Mouse (Mus musculus): ENCODE data around the gene Ovch2. TPM values are rescaled to one million over a fixed set of nuclear protein-coding genes. Genes with fewer than 3 reads are reported as not detected.
"Not testable (repeated sequence)": the region's sequence is repeated elsewhere in the genome, so short reads cannot be mapped to it uniquely, and the experiment has no call there.

The Ovch2 gene
- total RNA-seq (2017) = not detected in 2 replicates

DNA sequence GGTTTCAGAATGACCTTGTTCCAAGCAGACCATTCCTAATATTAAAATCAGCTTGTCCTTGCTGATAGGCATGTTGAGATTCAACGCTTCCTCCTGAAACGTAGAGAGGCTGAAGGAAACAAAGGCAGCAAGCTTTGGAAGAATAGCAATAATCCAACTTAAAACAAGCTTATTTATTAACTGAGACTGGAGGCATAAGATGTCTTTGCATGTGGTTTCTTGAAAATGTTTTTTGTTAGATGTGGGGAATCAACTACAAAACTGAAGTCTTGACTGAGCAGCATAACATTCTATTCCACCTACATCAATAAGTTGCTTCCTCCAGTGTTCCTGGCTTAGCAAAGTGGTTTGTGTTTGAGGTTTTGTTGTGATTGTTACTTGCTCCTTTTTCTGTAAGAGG, at the start of gene Ovch2:
Gene Ovch2, minus strand, starts transcription at position 101 of the 400 bp plus-strand sequence.
- ATAC-seq (replicated peaks in 1 of 2; ENCODE audit: insufficient read depth in 1 of 2, low FRiP score in 2 of 2, low TSS enrichment in 1 of 2, low read depth in 1 of 2, poor library complexity in 2 of 2, severe bottlenecking in 2 of 2) = no peak

DNA sequence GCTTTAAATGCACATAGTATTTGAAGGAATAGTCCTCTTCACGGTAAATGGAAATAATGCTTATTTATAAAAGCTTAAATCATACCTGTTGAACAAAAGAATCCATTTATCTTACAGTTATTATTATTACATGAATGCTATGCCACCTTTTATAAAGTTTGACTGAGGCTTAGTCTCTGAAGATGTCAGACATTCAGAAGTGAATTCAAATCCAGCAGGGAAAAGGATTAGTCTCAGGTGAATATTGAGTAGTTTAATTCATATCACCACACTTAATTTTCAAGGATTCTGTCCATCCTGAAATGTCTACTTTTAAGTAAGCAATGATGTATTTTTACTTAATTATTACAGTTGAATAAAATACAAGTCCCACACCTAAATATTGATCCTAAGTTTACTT, 46.4 kb upstream of the Ovch2 start, which contains the start of gene Olfr470:
Gene Olfr470, minus strand, starts transcription at position 101 of the 400 bp plus-strand sequence.
- not testable (repeated sequence) for ATAC-seq (replicated peaks in 1 of 2; ENCODE audit: insufficient read depth in 1 of 2, low FRiP score in 2 of 2, low TSS enrichment in 1 of 2, low read depth in 1 of 2, poor library complexity in 2 of 2, severe bottlenecking in 2 of 2)

DNA sequence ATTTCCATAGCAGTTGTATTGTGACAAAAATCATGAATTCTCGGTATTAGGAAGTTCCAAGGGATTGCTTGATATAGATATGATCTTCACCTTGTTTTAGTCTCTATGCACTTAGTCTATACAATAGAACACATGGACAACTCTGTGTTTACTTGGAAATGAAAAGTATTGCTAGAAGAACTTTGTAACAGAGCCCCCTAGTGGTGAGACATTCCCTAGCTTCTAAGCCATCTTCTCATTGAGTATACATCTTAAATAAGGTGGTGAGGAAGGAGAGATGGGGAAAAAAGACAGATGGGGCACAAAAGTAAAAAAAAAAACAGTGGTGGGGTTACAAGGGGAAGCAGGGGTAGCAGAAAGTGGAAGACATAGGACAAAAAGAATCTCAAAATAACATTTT, 40.7 kb upstream of the Ovch2 start:
- ATAC-seq (replicated peaks in 1 of 2; ENCODE audit: insufficient read depth in 1 of 2, low FRiP score in 2 of 2, low TSS enrichment in 1 of 2, low read depth in 1 of 2, poor library complexity in 2 of 2, severe bottlenecking in 2 of 2) = peak in 1 of 2 experiments; percentile 51; a peak in 2 of 4 replicates

DNA sequence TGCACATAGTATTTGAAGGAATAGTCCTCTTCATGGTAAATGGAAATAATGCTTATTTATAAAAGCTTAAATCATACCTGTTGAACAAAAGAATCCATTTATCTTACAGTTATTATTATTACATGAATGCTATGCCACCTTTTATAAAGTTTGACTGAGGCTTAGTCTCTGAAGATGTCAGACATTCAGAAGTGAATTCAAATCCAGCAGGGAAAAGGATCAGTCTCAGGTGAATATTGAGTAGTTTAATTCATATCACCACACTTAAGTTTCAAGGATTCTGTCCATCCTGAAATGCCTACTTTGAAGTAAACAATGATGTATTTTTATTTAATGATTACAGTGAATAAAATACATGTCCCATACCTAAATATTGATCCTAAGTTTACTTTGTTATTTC, 24.4 kb upstream of the Ovch2 start, which contains the start of gene Olfr469:
Gene Olfr469, minus strand, starts transcription at position 101 of the 400 bp plus-strand sequence.
- ATAC-seq (replicated peaks in 1 of 2; ENCODE audit: insufficient read depth in 1 of 2, low FRiP score in 2 of 2, low TSS enrichment in 1 of 2, low read depth in 1 of 2, poor library complexity in 2 of 2, severe bottlenecking in 2 of 2) = not testable (repeated sequence)

DNA sequence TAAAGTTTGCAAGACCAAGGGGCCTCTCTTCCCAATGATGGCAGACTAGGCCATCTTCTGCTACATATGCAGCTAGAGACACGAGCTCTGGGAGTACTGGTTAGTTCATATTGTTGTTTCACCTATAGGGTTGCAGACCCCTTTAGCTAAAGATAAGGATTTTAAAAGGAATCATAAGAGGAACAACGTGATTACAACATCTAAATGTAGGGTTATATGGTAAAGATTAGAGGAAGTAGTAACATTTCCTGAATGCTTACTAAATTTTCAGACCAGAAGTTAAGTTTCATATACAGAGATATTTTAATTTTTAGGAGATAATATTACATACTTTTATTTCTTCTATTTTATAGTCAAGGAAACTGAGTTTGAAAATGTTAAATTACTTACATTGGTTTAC, 22.9 kb upstream of the Ovch2 start:
- ATAC-seq (replicated peaks in 1 of 2; ENCODE audit: insufficient read depth in 1 of 2, low FRiP score in 2 of 2, low TSS enrichment in 1 of 2, low read depth in 1 of 2, poor library complexity in 2 of 2, severe bottlenecking in 2 of 2) = not testable (repeated sequence)

DNA sequence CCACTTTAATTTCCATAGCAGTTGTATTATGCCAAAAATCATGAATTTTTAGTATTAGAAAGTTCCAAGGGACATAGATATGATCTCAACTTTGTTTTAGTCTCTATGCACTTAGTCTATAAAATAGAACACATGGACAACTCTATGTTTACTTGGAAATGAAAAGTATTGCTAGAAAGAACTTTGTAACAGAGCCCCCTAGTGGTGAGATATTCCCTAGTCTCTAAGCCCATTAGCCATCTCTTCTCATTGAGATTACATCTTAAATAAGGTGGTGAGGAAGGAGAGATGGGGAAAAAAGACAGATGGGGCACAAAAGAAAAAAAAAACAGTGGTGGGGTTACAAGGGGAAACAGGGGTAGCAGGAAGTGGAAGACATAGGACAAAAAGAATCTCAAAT, 18.4 kb upstream of the Ovch2 start:
- ATAC-seq (replicated peaks in 1 of 2; ENCODE audit: insufficient read depth in 1 of 2, low FRiP score in 2 of 2, low TSS enrichment in 1 of 2, low read depth in 1 of 2, poor library complexity in 2 of 2, severe bottlenecking in 2 of 2) = 0 out of 4 replicates have a peak, but pooled peaks of 1 of the 2 experiments have one; percentile 27

DNA sequence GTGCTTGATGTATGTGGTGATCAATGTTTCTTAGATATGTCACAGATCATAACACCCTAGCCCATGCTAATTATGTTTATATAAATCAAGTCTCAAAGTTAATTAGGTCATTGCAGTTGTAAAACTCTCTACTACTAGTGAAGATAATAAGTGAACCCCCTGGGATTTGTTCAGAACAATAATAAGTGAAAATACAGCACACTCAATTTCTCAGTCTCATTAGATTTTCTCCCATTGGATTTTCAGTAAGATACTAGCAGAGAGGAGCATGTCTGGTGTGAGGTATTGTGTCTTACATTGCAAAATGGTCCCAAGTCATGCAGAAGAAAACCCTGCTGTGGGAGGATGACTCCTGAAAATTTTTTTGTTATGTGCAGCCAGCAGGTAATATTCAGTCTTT, 11.0 kb upstream of the Ovch2 start, which contains the start of gene Olfr467:
Gene Olfr467, plus strand, starts transcription at position 301 of the 400 bp plus-strand sequence.
- ATAC-seq (replicated peaks in 1 of 2; ENCODE audit: insufficient read depth in 1 of 2, low FRiP score in 2 of 2, low TSS enrichment in 1 of 2, low read depth in 1 of 2, poor library complexity in 2 of 2, severe bottlenecking in 2 of 2) = no peak

DNA sequence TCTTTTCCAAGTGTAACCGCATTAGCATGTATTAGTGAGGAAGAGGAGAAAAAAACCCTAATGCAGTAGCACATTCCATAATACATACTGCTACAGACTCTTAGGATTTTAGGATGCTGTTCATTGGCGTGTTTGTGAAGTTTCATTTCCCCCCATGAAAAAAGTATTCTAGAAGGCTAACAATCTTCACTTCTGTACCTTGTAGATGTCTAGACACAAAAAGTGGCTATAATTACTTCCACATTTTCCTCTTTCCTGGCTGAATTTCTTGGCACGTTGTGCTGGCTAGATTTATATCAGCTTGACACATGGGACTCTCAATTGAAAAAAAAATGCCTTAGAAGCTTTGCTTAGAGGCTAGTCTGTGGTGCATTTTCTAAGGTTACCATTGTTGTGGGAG, 1.1 kb upstream of the Ovch2 start:
- no peak for ATAC-seq (replicated peaks in 1 of 2; ENCODE audit: insufficient read depth in 1 of 2, low FRiP score in 2 of 2, low TSS enrichment in 1 of 2, low read depth in 1 of 2, poor library complexity in 2 of 2, severe bottlenecking in 2 of 2)

DNA sequence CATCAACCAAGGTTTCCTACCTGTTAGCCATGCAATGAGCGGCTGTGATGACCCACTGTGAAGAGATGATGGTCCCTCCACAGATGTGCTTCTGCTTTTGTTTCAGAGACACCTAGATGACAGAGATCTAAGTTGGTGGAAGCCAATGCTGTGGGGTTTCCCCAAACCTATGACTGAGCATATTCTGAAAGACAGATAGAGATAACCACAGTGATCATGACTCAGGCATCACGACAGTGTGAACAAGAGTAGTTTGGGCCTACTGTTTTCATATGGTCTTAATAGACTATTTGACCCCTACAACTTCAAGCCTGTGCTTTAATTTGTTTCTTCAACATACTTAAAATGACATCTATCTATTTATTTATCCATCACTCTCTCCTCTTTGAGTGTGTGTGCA, 4.5 kb downstream of the Ovch2 start:
- ATAC-seq (replicated peaks in 1 of 2; ENCODE audit: insufficient read depth in 1 of 2, low FRiP score in 2 of 2, low TSS enrichment in 1 of 2, low read depth in 1 of 2, poor library complexity in 2 of 2, severe bottlenecking in 2 of 2) = no peak

DNA sequence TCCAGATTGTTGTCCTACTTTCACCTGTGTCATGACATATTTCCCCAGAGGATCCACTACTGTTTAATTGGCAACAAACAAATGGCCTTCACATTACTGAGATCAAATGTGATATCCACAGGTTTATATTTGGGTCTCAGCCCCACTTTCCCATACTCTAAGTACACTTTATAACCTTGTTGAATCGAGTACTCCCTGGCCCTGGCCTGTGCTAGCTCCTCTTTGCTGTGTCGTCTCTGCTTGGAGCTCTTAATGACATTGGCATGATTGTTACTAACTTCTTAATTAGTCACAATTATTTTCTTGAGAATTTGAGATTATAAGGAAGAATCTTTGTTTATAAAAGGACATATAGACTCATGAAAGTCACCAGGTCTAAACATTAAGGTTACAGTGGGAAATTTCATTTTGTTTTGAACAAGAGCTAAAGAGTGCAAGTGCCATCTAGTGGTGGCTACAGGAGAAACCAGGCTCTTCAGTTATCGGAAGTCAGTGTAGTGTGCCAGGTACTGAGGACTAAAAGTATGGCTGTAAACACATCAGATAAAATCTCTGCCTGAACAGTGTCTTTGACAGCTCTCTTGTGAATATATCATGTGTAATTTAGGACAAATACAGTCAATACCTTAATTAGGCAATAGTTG, 12.9 kb downstream of the Ovch2 start:
- peak; percentile 62 to 74; a peak in 2 of 4 replicates for ATAC-seq (replicated peaks in 1 of 2; ENCODE audit: insufficient read depth in 1 of 2, low FRiP score in 2 of 2, low TSS enrichment in 1 of 2, low read depth in 1 of 2, poor library complexity in 2 of 2, severe bottlenecking in 2 of 2)

DNA sequence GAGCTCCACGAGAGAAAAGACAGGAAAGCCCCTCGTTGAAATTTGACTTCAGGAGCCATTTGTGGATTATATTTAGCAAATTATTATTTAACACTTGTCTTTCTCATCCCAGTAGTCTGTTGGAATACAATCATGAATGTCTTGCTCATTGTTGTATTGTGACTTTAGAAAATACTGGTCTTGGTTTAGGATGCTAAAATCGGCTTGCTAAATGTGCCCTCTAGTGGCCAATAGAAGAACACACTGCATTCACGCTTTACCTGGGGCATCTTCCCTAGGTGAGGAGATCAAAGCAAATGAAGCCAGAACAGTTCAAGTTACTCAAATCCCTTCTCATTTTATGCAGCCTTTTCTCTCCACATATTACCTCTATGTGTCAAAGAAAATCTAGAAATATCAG, 21.4 kb downstream of the Ovch2 start:
- no peak for ATAC-seq (replicated peaks in 1 of 2; ENCODE audit: insufficient read depth in 1 of 2, low FRiP score in 2 of 2, low TSS enrichment in 1 of 2, low read depth in 1 of 2, poor library complexity in 2 of 2, severe bottlenecking in 2 of 2)

DNA sequence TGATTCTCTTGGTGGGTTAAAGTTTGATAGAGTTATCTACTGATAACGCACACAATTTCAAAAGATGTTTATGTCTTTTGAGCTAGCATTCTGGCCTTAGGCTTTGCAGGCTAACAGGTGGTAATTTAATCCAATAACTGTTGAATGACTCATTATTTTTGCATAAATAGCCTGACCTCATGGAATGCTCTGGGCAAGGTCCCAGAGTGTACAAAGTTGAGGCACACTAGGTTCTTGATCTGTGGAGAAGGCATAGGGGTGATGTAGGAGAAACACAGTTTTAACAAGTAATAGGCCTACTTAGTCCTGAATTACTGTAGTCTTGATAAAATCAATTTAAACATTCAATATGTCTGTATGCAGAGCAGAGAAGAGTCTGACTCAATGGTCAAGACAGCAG, 22.8 kb downstream of the Ovch2 start:
- ATAC-seq (replicated peaks in 1 of 2; ENCODE audit: insufficient read depth in 1 of 2, low FRiP score in 2 of 2, low TSS enrichment in 1 of 2, low read depth in 1 of 2, poor library complexity in 2 of 2, severe bottlenecking in 2 of 2) = no peak

DNA sequence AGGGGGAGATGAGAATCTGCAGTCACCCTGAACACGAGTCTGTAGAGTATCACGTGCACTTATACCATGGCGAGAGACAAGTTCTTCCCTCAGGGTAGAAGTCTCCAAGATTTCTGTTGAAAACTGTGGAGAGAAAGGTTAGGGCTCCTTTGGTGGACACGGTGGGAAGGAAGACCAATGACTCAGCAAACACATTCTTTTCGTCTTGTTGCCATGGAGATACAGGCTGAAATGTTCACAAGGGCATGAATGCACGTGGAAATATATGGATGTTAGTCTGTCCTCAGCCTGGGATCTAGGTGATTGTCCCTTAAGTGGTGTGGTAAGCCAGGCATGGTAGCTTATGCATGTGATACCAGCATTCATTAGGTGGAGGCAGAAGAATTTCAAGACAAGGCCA, 30.2 kb downstream of the Ovch2 start:
- no peak for ATAC-seq (replicated peaks in 1 of 2; ENCODE audit: insufficient read depth in 1 of 2, low FRiP score in 2 of 2, low TSS enrichment in 1 of 2, low read depth in 1 of 2, poor library complexity in 2 of 2, severe bottlenecking in 2 of 2)

DNA sequence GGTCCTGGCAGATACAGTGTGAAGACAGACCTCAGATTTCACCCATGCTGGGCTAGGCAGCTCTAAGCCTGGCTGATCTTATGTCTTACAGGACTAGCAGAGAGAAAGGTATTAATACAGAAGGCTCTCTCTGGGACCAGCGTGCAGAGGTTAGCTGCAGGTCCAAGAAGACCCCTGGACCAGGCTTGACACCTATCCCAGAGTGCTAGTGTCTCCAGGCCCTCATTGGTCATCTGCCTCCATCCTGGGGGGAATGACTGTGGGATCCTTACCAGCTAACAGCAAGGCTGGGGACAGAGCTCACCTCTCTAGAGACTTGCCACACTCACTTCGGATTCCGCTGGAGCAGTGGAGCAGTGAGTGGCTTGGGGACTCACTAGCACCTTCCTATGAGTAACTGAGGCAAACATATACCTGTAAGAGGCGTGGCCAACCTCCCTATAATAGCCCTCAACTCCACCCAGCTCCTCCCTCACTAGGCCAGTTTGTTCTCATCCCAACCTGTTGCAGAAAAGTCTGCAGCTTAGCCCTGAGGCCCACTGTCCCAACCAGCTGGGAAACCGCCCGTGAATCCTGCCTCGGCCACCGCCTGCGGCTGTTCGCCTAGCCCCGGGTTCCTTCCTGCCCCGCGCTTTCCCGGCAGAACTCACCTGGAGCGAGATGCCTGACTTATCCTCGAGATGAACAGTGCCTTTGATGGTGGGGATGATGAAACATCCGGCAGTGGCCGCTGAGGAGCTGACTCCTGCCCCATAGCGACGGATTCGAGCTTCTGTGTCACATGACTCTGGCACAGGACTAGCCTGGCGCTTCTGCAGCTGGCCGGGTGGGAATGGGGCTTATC, 43.5 kb downstream of the Ovch2 start, which contains the start of gene Cyb5r2:
Gene Cyb5r2, minus strand, starts transcription at position 725 of the 844 bp plus-strand sequence.
- ATAC-seq (replicated peaks in 1 of 2; ENCODE audit: insufficient read depth in 1 of 2, low FRiP score in 2 of 2, low TSS enrichment in 1 of 2, low read depth in 1 of 2, poor library complexity in 2 of 2, severe bottlenecking in 2 of 2) = peak; percentile 55 to 64

DNA sequence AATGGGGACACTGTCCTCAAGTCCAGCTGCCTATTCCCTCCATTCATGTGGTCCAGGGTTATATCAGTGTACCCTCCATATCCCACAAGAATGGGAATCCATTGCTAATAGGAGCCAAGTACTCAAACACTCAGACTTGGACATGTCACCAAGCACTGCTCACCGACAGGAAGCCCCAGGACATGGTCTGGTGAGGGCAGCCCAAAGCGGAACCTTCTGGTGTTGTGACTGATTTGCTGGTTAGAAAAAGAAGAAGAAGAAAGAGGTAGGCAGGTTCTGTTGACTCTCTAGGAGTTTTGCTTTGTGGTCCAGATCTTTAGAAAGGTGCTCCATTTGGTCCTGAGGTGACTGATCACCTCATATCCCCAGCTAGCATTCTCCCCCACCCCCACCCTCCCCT, 44.3 kb downstream of the Ovch2 start:
- peak; percentile 48 to 63; a peak in 2 of 4 replicates for ATAC-seq (replicated peaks in 1 of 2; ENCODE audit: insufficient read depth in 1 of 2, low FRiP score in 2 of 2, low TSS enrichment in 1 of 2, low read depth in 1 of 2, poor library complexity in 2 of 2, severe bottlenecking in 2 of 2)

DNA sequence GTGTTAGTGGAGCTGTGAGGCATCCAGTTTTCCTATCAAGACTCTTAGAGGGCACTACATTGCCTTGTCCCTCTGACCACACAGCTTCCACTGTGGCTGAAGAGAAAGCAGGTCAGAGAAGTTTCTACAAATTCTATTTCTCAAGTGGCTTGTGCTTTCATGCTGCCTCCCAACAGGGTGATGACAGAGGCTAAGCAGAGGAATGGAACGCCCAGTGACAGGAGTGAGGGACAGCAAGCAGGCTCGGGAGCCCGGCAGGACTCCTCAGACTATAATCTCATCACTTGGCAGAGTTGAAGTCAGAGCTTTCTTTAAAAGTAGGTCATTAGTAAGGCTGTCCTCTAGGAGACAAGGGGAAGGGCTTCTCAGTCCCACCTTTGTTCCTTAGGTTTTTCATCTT, 45.1 kb downstream of the Ovch2 start:
- ATAC-seq (replicated peaks in 1 of 2; ENCODE audit: insufficient read depth in 1 of 2, low FRiP score in 2 of 2, low TSS enrichment in 1 of 2, low read depth in 1 of 2, poor library complexity in 2 of 2, severe bottlenecking in 2 of 2) = no peak

DNA sequence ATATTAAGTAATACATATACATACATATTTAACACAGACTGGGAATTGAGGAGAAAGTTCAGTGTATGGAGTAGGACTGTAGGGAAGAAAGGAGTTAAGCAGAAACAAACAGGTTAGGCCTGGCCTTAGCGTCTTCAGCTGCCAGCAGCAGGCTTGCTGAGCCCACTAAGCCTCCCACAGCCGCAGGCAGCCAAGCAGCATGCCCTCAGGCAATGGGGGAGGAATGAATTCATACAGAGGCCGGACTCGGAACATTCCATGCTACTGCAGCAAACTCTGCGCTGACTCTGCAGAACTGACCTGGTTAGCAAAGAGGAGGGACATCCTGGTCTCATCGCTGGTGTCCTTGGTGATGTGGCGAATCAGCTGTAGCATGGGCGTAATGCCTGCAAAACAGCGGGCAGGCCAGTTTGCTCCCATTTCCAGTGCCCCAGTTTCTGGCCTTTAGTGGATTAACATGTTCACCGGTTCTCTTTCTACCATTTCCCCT, 48.9 kb downstream of the Ovch2 start:
- no peak for ATAC-seq (replicated peaks in 1 of 2; ENCODE audit: insufficient read depth in 1 of 2, low FRiP score in 2 of 2, low TSS enrichment in 1 of 2, low read depth in 1 of 2, poor library complexity in 2 of 2, severe bottlenecking in 2 of 2)

DNA sequence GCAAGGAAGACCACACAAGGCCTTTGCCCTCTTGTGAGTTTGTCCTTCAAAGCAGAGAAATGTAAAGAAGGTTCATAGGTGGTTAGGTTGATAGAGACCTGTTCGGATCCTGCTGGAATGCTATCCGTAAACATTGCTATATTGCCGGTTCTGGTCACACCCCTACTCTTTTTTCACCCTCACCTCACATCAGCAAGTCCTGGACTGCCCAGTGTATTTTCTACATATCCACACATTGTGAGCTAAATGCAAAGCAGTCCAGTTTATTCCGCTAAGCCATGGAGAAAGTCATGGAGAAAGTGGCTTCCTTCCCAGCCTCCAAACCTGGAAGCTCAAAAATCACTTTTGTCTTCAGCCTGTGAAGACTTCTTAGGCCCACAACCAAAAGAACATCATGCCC, 51.3 kb downstream of the Ovch2 start:
- ATAC-seq (replicated peaks in 1 of 2; ENCODE audit: insufficient read depth in 1 of 2, low FRiP score in 2 of 2, low TSS enrichment in 1 of 2, low read depth in 1 of 2, poor library complexity in 2 of 2, severe bottlenecking in 2 of 2) = no peak
